Mouse (Mus musculus) granulocyte monocyte progenitor cell, adult 5-6 weeks (primary cell): ENCODE measurements around the gene Rtca. TPM values are rescaled to one million over a fixed set of nuclear protein-coding genes. Genes with fewer than 3 reads are reported as not detected.

Experiments used
- ATAC-seq: replicated peaks from 2 replicates; pipeline ENCODE4 v1.8.0; 2016; ENCODE audit warnings: mild to moderate bottlenecking, moderate TSS enrichment, inconsistent platforms; ENCODE audit not compliant: poor library complexity, severe bottlenecking
- total RNA-seq, 2 experiments: library from RNA; stranded (forward) in 1 of 2; stranded (reverse) in 1 of 2; fragments of 200-712, 200-1000 nt in 1 of 2; fragments of >200 nt in 1 of 2; fragmentation: Nextera tagmentation in 1 of 2; gene quantifications; 2 replicates each; pipeline ENCODE4 v1.2.3; 2014 to 2017

Rtca gene
- total RNA-seq, 2 experiments from 2014 or later: 31.3 to 32.5 TPM

GRCm38 (mm10) chr3:116477351-116477750, 30.7 kb downstream of the Rtca start:
- ATAC-seq: no peak

GRCm38 (mm10) chr3:116476686-116477298, 31.2 kb downstream of the Rtca start:
- ATAC-seq: peak; percentile 40; the same call in 1 of the 2 replicates

- ATAC-seq: no peak
Observed at GRCm38 (mm10) chr3:116474602-116475001, 33.4 kb downstream of the Rtca start.

GRCm38 (mm10) chr3:116465709-116466108, 42.3 kb downstream of the Rtca start:
- ATAC-seq: peak; percentile 91

GRCm38 (mm10) chr3:116464318-116464717, 43.7 kb downstream of the Rtca start:
- ATAC-seq: no peak

GRCm38 (mm10) chr3:116461053-116461452, 47.0 kb downstream of the Rtca start:
- ATAC-seq: no peak

GRCm38 (mm10) chr3:116454529-116454928, 53.5 kb downstream of the Rtca start:
- no peak for ATAC-seq

- ATAC-seq: peak; percentile 99
Observed at GRCm38 (mm10) chr3:116450741-116451140, 57.3 kb downstream of the Rtca start.

- ATAC-seq: no peak
Observed at GRCm38 (mm10) chr3:116444327-116444726, 63.7 kb downstream of the Rtca start.

GRCm38 (mm10) chr3:116442788-116443187, 65.2 kb downstream of the Rtca start:
- no peak for ATAC-seq

GRCm38 (mm10) chr3:116441518-116442205, 66.3 kb downstream of the Rtca start:
- no peak for ATAC-seq

- ATAC-seq: peak; percentile 41
Observed at GRCm38 (mm10) chr3:116440066-116440997, 67.7 kb downstream of the Rtca start.

Other genes with a start within 250 kb of the Rtca start
- 29.2 and 58.3 TPM in 2 replicates for gene Cdc14a, start 84.2 kb downstream of the Rtca start, total RNA-seq (2014; fragmentation: Nextera tagmentation)
- 22.3 and 25.2 TPM in 2 replicates for gene Cdc14a, start 84.2 kb downstream of the Rtca start, total RNA-seq (2017)
- 19.1 and 19.5 TPM in 2 replicates for gene Dbt, start 4.9 kb upstream of the Rtca start, total RNA-seq (2014; fragmentation: Nextera tagmentation)
- gene Dbt, start 4.9 kb upstream of the Rtca start, total RNA-seq (2017): 19.3 and 19.9 TPM in 2 replicates
- 0.39 and 1.2 TPM in 2 replicates for gene Lrrc39, start 54.8 kb upstream of the Rtca start, total RNA-seq (2014; fragmentation: Nextera tagmentation)
- 0.65 and 1.5 TPM in 2 replicates for gene Lrrc39, start 54.8 kb upstream of the Rtca start, total RNA-seq (2017)
- 31.2 and 35.0 TPM in 2 replicates for gene Sass6, start 86.8 kb upstream of the Rtca start, total RNA-seq (2014; fragmentation: Nextera tagmentation)
- 50.1 and 72.7 TPM in 2 replicates for gene Sass6, start 86.8 kb upstream of the Rtca start, total RNA-seq (2017)
- 33.7 and 47.5 TPM in 2 replicates for gene Trmt13, start 106.4 kb upstream of the Rtca start, total RNA-seq (2014; fragmentation: Nextera tagmentation)
- gene Trmt13, start 106.4 kb upstream of the Rtca start, total RNA-seq (2017): 35.8 and 43.3 TPM in 2 replicates
- 52.3 and 64.6 TPM in 2 replicates for gene Mfsd14a, start 154.5 kb upstream of the Rtca start, total RNA-seq (2014; fragmentation: Nextera tagmentation)
- 67.0 and 95.5 TPM in 2 replicates for gene Mfsd14a, start 154.5 kb upstream of the Rtca start, total RNA-seq (2017)
- gene Gm43191, start 173.1 kb upstream of the Rtca start, total RNA-seq (2014; fragmentation: Nextera tagmentation): not detected in 2 replicates
- not detected in 2 replicates for gene Gm43191, start 173.1 kb upstream of the Rtca start, total RNA-seq (2017)
- 30.0 and 33.6 TPM in 2 replicates for gene Slc35a3, start 204.6 kb upstream of the Rtca start, total RNA-seq (2014; fragmentation: Nextera tagmentation)
- 59.4 and 68.3 TPM in 2 replicates for gene Slc35a3, start 204.6 kb upstream of the Rtca start, total RNA-seq (2017)